Mouse (Mus musculus) MEL (cell line): ENCODE data around the gene Il11. TPM values are rescaled to one million over a fixed set of nuclear protein-coding genes. Genes with fewer than 3 reads are reported as not detected.

Experiments used
- DNase-seq: peaks from one replicate; pipeline ENCODE4 v3.0.0; 2011; ENCODE audit warnings: low read depth, low spot score
- H3K27ac ChIP-seq: 2 replicates; pipeline ENCODE4 v1.5.1; 2012; ENCODE audit warnings: low read depth, mild to moderate bottlenecking, control low read depth, low read length, moderate library complexity; ENCODE audit not compliant: control insufficient read depth
- H3K27me3 ChIP-seq, 2 experiments: fragments of 150-350 bp in 1 of 2; sonication (generic) in 1 of 2; 2 replicates each; pipeline ENCODE4 v1.6.1; 2012; ENCODE audit warnings: low read length in 2 of 2, mild to moderate bottlenecking in 2 of 2, improper control_type of control experiment in 1 of 2, moderate library complexity in 1 of 2; ENCODE audit not compliant: insufficient read depth in 2 of 2, control insufficient read depth in 1 of 2
- H3K36me3 ChIP-seq, 2 experiments: 2 replicates each; pipeline ENCODE4 v1.6.1; 2012 to 2014; ENCODE audit warnings: low read length in 2 of 2, improper control_type of control experiment in 1 of 2, inconsistent platforms in 1 of 2, mild to moderate bottlenecking in 1 of 2; ENCODE audit not compliant: insufficient read depth in 2 of 2, control insufficient read depth in 1 of 2
- H3K4me1 ChIP-seq, 2 experiments: fragments of 150-350 bp in 1 of 2; sonication (generic) in 1 of 2; 2 replicates each; pipeline ENCODE4 v1.6.1; 2012; ENCODE audit warnings: low read length in 2 of 2, improper control_type of control experiment in 1 of 2, mild to moderate bottlenecking in 1 of 2; ENCODE audit not compliant: insufficient read depth in 2 of 2, control insufficient read depth in 1 of 2
- H3K4me3 ChIP-seq, 2 experiments: fragments of 150-350 bp in 1 of 2; sonication (generic) in 1 of 2; 2 replicates each; pipeline ENCODE4 v1.5.1; 2012; ENCODE audit warnings: low read depth in 2 of 2, low read length in 2 of 2, mild to moderate bottlenecking in 2 of 2, moderate library complexity in 2 of 2, control low read depth in 1 of 2, improper control_type of control experiment in 1 of 2; ENCODE audit not compliant: control insufficient read depth in 1 of 2, insufficient read depth in 1 of 2
- H3K79me2 ChIP-seq: 2 replicates; pipeline ENCODE4 v1.6.1; 2012; ENCODE audit warnings: mild to moderate bottlenecking, low read length, moderate library complexity; ENCODE audit not compliant: control insufficient read depth, poor library complexity, insufficient read depth
- H3K9ac ChIP-seq: 2 replicates; pipeline ENCODE4 v1.6.1; 2012; ENCODE audit warnings: low read depth, mild to moderate bottlenecking, control low read depth, low read length, moderate library complexity; ENCODE audit not compliant: control insufficient read depth, poor library complexity, severe bottlenecking
- H3K9me3 ChIP-seq: fragments of 150-350 bp; sonication (generic); replicated peaks from 2 replicates; pipeline ENCODE4 v1.6.1; 2012; ENCODE audit warnings: mild to moderate bottlenecking, low read length, improper control_type of control experiment, moderate library complexity; ENCODE audit not compliant: insufficient read depth
- CHD1 ChIP-seq: IDR thresholded peaks from 2 replicates; pipeline ENCODE4 v1.6.1; 2012; ENCODE audit warnings: low read depth, mild to moderate bottlenecking, inconsistent platforms, low read length, improper control_type of control experiment
- CHD2 ChIP-seq: IDR thresholded peaks from 2 replicates; pipeline ENCODE4 v1.6.1; 2011; ENCODE audit warnings: low read length, improper control_type of control experiment
- CTCF ChIP-seq, 3 experiments: IDR thresholded peaks in 2 of 3; conservative IDR thresholded peaks in 1 of 3; 2 replicates each; pipeline ENCODE4 v1.5.1; 2011 to 2012; ENCODE audit warnings: low read length in 3 of 3, low read depth in 2 of 3, mild to moderate bottlenecking in 2 of 3, improper control_type of control experiment in 1 of 3, inconsistent platforms in 1 of 3, mixed read lengths in 1 of 3, moderate library complexity in 1 of 3; ENCODE audit not compliant: control insufficient read depth in 1 of 3, insufficient read depth in 1 of 3, poor library complexity in 1 of 3, severe bottlenecking in 1 of 3
- E2F4 ChIP-seq: IDR thresholded peaks from 2 replicates; pipeline ENCODE4 v1.6.1; 2011; ENCODE audit warnings: low read depth, low read length, improper control_type of control experiment, borderline replicate concordance
- ELF1 ChIP-seq: IDR thresholded peaks from 2 replicates; pipeline ENCODE4 v1.6.1; 2014; ENCODE audit warnings: low read depth, mild to moderate bottlenecking, inconsistent platforms, low read length, improper control_type of control experiment, moderate library complexity
- ETS1 ChIP-seq: IDR thresholded peaks from 2 replicates; pipeline ENCODE4 v1.6.1; 2012; ENCODE audit warnings: low read depth, mild to moderate bottlenecking, inconsistent platforms, low read length, improper control_type of control experiment, moderate library complexity
- GATA1 ChIP-seq: IDR thresholded peaks from 2 replicates; pipeline ENCODE4 v1.6.1; 2011; ENCODE audit warnings: low read depth, low read length, improper control_type of control experiment
- HCFC1 ChIP-seq: IDR thresholded peaks from 2 replicates; pipeline ENCODE4 v1.6.1; 2012; ENCODE audit warnings: low read depth, mild to moderate bottlenecking, inconsistent platforms, low read length, improper control_type of control experiment, moderate library complexity
- KAT2A ChIP-seq: conservative IDR thresholded peaks from 2 replicates; pipeline ENCODE4 v1.6.1; 2012; ENCODE audit warnings: low read depth, low read length, improper control_type of control experiment, inconsistent platforms
- MAX ChIP-seq: IDR thresholded peaks from 2 replicates; pipeline ENCODE4 v1.6.1; 2011; ENCODE audit warnings: low read length, improper control_type of control experiment
- MEF2A ChIP-seq: IDR thresholded peaks from 2 replicates; pipeline ENCODE4 v1.6.1; 2014; ENCODE audit warnings: low read depth, mild to moderate bottlenecking, inconsistent platforms, low read length, improper control_type of control experiment; ENCODE audit not compliant: poor library complexity, insufficient replicate concordance, severe bottlenecking; ENCODE audit errors: extremely low read depth
- MXI1 ChIP-seq: IDR thresholded peaks from 2 replicates; pipeline ENCODE4 v1.6.1; 2011; ENCODE audit warnings: mild to moderate bottlenecking, low read depth, low read length, improper control_type of control experiment
- MYC ChIP-seq: IDR thresholded peaks from 2 replicates; pipeline ENCODE4 v1.6.1; 2011; ENCODE audit warnings: low read depth, mild to moderate bottlenecking, low read length, improper control_type of control experiment, moderate library complexity
- NELFE ChIP-seq: IDR thresholded peaks from 2 replicates; pipeline ENCODE4 v1.6.1; 2011; ENCODE audit warnings: low read depth, low read length, improper control_type of control experiment
- NRF1 ChIP-seq: IDR thresholded peaks from 2 replicates; pipeline ENCODE4 v1.6.1; 2014; ENCODE audit warnings: low read depth, mild to moderate bottlenecking, inconsistent platforms, low read length, improper control_type of control experiment, moderate library complexity; ENCODE audit not compliant: poor library complexity, insufficient read depth, severe bottlenecking
- POLR2A ChIP-seq, 2 experiments: IDR thresholded peaks; 2 replicates each; pipeline ENCODE4 v1.6.1; 2011 to 2012; ENCODE audit warnings: low read length in 2 of 2, mild to moderate bottlenecking in 2 of 2, control low read depth in 1 of 2, improper control_type of control experiment in 1 of 2, low read depth in 1 of 2, moderate library complexity in 1 of 2; ENCODE audit not compliant: control insufficient read depth in 1 of 2, insufficient read depth in 1 of 2, poor library complexity in 1 of 2
- POLR2AphosphoS2 ChIP-seq: IDR thresholded peaks from 2 replicates; pipeline ENCODE4 v1.6.1; 2011; ENCODE audit warnings: low read length, improper control_type of control experiment
- POLR2AphosphoS5 ChIP-seq: IDR thresholded peaks from 2 replicates; pipeline ENCODE4 v1.6.1; 2012; ENCODE audit warnings: low read depth, borderline replicate concordance, mild to moderate bottlenecking, inconsistent platforms, low read length, moderate library complexity, mixed read lengths
- RAD21 ChIP-seq: IDR thresholded peaks from 2 replicates; pipeline ENCODE4 v1.6.1; 2011; ENCODE audit warnings: mild to moderate bottlenecking, low read depth, low read length, improper control_type of control experiment
- RCOR1 ChIP-seq: IDR thresholded peaks from 2 replicates; pipeline ENCODE4 v1.6.1; 2012; ENCODE audit warnings: low read depth, mild to moderate bottlenecking, inconsistent platforms, low read length, improper control_type of control experiment
- SIN3A ChIP-seq: IDR thresholded peaks from 2 replicates; pipeline ENCODE4 v1.6.1; 2012; ENCODE audit warnings: low read length, improper control_type of control experiment, inconsistent platforms
- SMC3 ChIP-seq: IDR thresholded peaks from 2 replicates; pipeline ENCODE4 v1.6.1; 2011; ENCODE audit warnings: low read depth, low read length, improper control_type of control experiment
- TBP ChIP-seq: IDR thresholded peaks from 2 replicates; pipeline ENCODE4 v1.8.0; 2011; ENCODE audit warnings: low read depth, low read length, improper control_type of control experiment
- TCF12 ChIP-seq: IDR thresholded peaks from 2 replicates; pipeline ENCODE4 v1.6.1; 2014; ENCODE audit warnings: low read depth, mild to moderate bottlenecking, inconsistent platforms, low read length, improper control_type of control experiment, moderate library complexity
- UBTF ChIP-seq: IDR thresholded peaks from 2 replicates; pipeline ENCODE4 v1.6.1; 2012; ENCODE audit warnings: low read depth, mild to moderate bottlenecking, inconsistent platforms, low read length, improper control_type of control experiment, moderate library complexity, borderline replicate concordance; ENCODE audit not compliant: insufficient read depth
- USF1 ChIP-seq: IDR thresholded peaks from 2 replicates; pipeline ENCODE4 v1.6.1; 2014; ENCODE audit warnings: low read depth, mild to moderate bottlenecking, inconsistent platforms, low read length, improper control_type of control experiment, moderate library complexity
- USF2 ChIP-seq, 2 experiments: IDR thresholded peaks; 2 replicates each; pipeline ENCODE4 v1.6.1; 2011 to 2012; ENCODE audit warnings: improper control_type of control experiment in 2 of 2, low read length in 2 of 2, borderline replicate concordance in 1 of 2, inconsistent platforms in 1 of 2, low read depth in 1 of 2, mild to moderate bottlenecking in 1 of 2; ENCODE audit not compliant: insufficient read depth in 1 of 2
- ZC3H11A ChIP-seq: IDR thresholded peaks from 2 replicates; pipeline ENCODE4 v1.6.1; 2012; ENCODE audit warnings: low read depth, mild to moderate bottlenecking, inconsistent platforms, low read length, improper control_type of control experiment
- ZKSCAN1 ChIP-seq: IDR thresholded peaks from 2 replicates; pipeline ENCODE4 v1.6.1; 2012; ENCODE audit warnings: low read depth, mild to moderate bottlenecking, inconsistent platforms, low read length, improper control_type of control experiment, moderate library complexity
- ZMIZ1 ChIP-seq: IDR thresholded peaks from 2 replicates; pipeline ENCODE4 v1.6.1; 2012; ENCODE audit warnings: low read depth, mild to moderate bottlenecking, inconsistent platforms, low read length, improper control_type of control experiment, moderate library complexity
- ZNF384 ChIP-seq: IDR thresholded peaks from 2 replicates; pipeline ENCODE4 v1.6.1; 2012; ENCODE audit warnings: low read depth, mild to moderate bottlenecking, inconsistent platforms, low read length, improper control_type of control experiment
- polyA plus RNA-seq, 2 experiments: library from polyadenylated mRNA; stranded (reverse) in 1 of 2; unstranded in 1 of 2; fragments of >175 nt in 1 of 2; fragments of >200 nt in 1 of 2; gene quantifications; 2 replicates each; pipeline versions ENCODE4 v1.2.1 to v1.2.4; 2012; ENCODE audit warnings: low replicate concordance in 2 of 2, low read depth in 1 of 2; ENCODE audit not compliant: insufficient read length in 2 of 2, insufficient read depth in 1 of 2, missing spikeins in 1 of 2
- total RNA-seq: library from RNA; depleted of rRNA; stranded (reverse); fragments of 300-350 nt; gene quantifications from 2 replicates; pipeline ENCODE4 v1.2.3, GENCODE M21; 2012

Gene Il11
- total and polyA plus RNA-seq, 3 experiments = 0.07 to 0.12 TPM; not detected in 1

DNA sequence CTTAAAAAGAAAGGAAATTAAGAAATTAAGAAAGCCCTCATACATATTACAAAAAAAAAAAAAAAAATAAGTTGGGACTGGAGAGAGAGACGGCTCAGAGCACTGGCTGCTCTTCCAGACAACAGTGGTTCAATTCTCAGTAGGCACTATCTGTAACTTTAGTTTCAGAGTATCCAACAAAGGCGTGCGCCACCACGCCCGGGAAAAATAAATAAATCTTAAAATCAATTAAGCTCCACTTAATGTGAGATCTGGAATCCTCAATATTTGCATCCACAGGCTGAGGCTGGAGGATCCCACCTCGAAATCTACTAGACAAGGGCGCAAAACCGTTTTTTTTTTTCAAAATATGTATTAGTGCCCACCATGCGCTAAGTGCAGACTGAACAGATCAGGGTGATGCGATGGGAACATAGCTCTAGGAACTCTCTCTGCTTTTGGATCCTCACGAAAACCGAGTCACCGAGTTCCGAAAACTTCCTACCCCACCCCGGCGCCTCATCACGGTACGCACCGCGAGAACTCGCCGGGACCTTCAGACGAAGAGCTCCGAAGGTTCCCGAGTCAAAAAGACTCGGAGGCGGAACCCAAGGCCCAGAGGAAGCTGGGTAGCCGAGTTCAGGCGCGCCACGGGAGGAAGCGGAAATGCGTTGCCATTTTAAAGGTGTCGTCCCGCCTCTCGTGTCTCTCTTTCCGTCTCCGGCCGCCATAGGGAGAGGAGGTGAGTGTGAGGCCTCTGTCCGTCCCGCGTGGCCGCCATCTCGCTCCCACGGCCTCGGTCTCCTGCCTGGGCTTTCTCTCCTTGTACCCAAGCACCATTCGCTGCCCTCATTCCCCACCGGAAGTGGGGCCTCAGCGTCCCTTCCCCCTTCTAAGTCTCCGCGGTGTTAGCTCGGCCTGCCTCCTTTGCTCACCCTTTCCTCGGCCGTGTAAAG lies 9.9 kb upstream of the Il11 start, which contains the start of gene Rpl28:
Gene Rpl28 (plus strand): TSS at position 597 of the 935 bp plus-strand sequence.
- peaks cover under 1 to 19% of the 10 kb centered on the region in 2 experiments; a peak in 3 of 4 replicates for H3K4me1 ChIP-seq
- peak within 1 kb of the TSS; percentile 93 for H3K9ac ChIP-seq
- peak within 1 kb of the TSS; percentile 93 for H3K27ac ChIP-seq
- H3K4me3 ChIP-seq = peak within 1 kb of the TSS; percentile 86 to 96
- H3K9me3 ChIP-seq = no peaks in the 10 kb centered on the region
- H3K27me3 ChIP-seq = no peaks in the 10 kb centered on the region
- H3K36me3 ChIP-seq = peaks cover 9 to 14% of the 10 kb centered on the region in 2 experiments
- peaks cover 37% of the 10 kb centered on the region for H3K79me2 ChIP-seq
- peak; percentile 97 for DNase-seq
- TF ChIP-seq MEF2A (peak; percentile 35; the same call in 1 of the 2 replicates), USF1 (peak; percentile 29; the same call in 1 of the 2 replicates), USF2 (IDR thresholded peaks at IDR 0.05; ENCODE audit: borderline replicate concordance in 1 of 2, insufficient read depth in 1 of 2, low read depth in 1 of 2, low read length in 2 of 2) (no peak), GATA1 (no peak), TCF12 (peak; percentile 89), NELFE (peak; percentile 98), ZNF384 (peak; percentile 47; the same call in 1 of the 2 replicates), ZKSCAN1 (no peak), CTCF (IDR thresholded peaks at IDR 0.05 in 2 of 3, conservative IDR thresholded peaks at IDR 0.05 in 1 of 3; ENCODE audit: control insufficient read depth in 1 of 3, insufficient read depth in 1 of 3, low read depth in 2 of 3, low read length in 3 of 3, poor library complexity in 1 of 3, severe bottlenecking in 1 of 3) (no peak), MXI1 (peak; percentile 51; the same call in 1 of the 2 replicates), ELF1 (peak; percentile 86), POLR2AphosphoS2 (peak; percentile 97), E2F4 (peak; percentile 73; the same call in 1 of the 2 replicates), HCFC1 (peak; percentile 94), ETS1 (peak; percentile 23; the same call in 1 of the 2 replicates), RCOR1 (peak; percentile 62), KAT2A (peak; percentile 82), ZC3H11A (no peak), NRF1 (0 out of 2 replicates have a peak, but pooled peaks have one; percentile 17), CHD1 (peak; percentile 81; the same call in 1 of the 2 replicates), MAX (peak; percentile 91), SIN3A (peak; percentile 76), ZMIZ1 (peak; percentile 89), POLR2AphosphoS5 (peak; percentile 89; the same call in 1 of the 2 replicates), POLR2A (IDR thresholded peaks at IDR 0.05; ENCODE audit: control insufficient read depth in 1 of 2, insufficient read depth in 1 of 2, low read depth in 1 of 2, low read length in 2 of 2, poor library complexity in 1 of 2) (peak; percentile 82 to 98), SMC3 (no peak), UBTF (0 out of 2 replicates have a peak, but pooled peaks have one; percentile 72), CHD2 (peak; percentile 86), TBP (peak; percentile 98), RAD21 (no peak), MYC (peak; percentile 97)
